Comparison of ENCODE assay signal across 9 mouse cellular contexts in the genomic region with DNA sequence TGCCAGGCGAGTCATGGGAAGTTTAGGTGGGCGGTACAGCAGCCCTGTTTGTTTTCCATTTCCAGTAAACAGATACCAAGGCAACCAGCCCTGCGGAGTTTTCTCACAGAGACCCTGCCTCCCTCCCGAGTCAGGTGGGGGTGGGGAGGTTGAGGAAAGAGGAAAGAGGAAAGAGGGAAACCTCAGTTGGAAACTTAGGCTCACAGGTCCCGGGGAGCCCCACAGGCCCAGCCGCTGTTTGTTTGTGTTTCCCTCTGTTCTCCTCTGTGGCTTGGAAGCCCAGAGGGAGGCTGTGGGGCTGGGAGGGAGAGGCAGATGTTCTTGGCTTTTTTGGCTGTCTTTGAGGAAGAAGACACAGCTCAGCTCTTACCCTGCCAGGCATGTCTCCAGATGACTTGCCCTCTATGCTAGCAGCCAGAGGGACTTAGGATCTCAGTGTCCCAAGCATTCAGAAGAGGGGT. TPM values are rescaled to one million over a fixed set of nuclear protein-coding genes. Genes with fewer than 3 reads are reported as not detected.
A peak's percentile ranks its signal among the peaks of the same experiment; 100 is the strongest.
DNase-seq lines count a peak whose midpoint lies in the region; ATAC-seq and TF ChIP-seq lines count a peak whose summit lies in the region.
"Had no signal": no experiment of that assay in that cellular context is flagged by ENCODE, and none has a peak within 500 bp of the region (broad histone marks: within the 10 kb centered on the region; RNA-seq: fewer than 3 reads in every experiment).

No protein-coding gene starts in this region.

- intact Hi-C loops in left cerebral cortex, adult 2 months (cut with DNase I) = no loop called here

- H3K9ac ChIP-seq in hindbrain, embryonic 16.5 days (ENCODE audit: low read depth, low read length) = no peak overlapping the region
- H3K9ac ChIP-seq in embryonic facial prominence, embryonic 14.5 days (ENCODE audit: low read depth, low read length) = 0 out of 2 replicates have a peak overlapping the region, but pooled peaks have one; percentile 25
- H3K9ac ChIP-seq: forebrain, embryonic 13.5 days had no signal

- H3K27ac ChIP-seq in hindbrain, embryonic 10.5 days = 0 out of 2 replicates have a peak overlapping the region, but pooled peaks have one; percentile 24
- H3K27ac ChIP-seq in hindbrain, embryonic 16.5 days (ENCODE audit: low read depth, low read length) = no peak overlapping the region
- 0 out of 2 replicates have a peak overlapping the region, but pooled peaks have one; percentile 28 for H3K27ac ChIP-seq in embryonic facial prominence, embryonic 14.5 days (replicated peaks; ENCODE audit: low read depth, low read length)
- H3K27ac ChIP-seq in left cerebral cortex, adult 2 months = no peak overlapping the region
- H3K27ac ChIP-seq: forebrain, embryonic 13.5 days had no signal

- no peak overlapping the region for H3K4me2 ChIP-seq in hindbrain, embryonic 16.5 days (ENCODE audit: low read length)
- no peak overlapping the region for H3K4me2 ChIP-seq in embryonic facial prominence, embryonic 14.5 days (ENCODE audit: low read depth, low read length)
- H3K4me2 ChIP-seq: forebrain, embryonic 13.5 days had no signal

- no peaks in the 10 kb centered on the region for H3K36me3 ChIP-seq in hindbrain, embryonic 10.5 days
- H3K36me3 ChIP-seq in hindbrain, embryonic 16.5 days (ENCODE audit: control insufficient read depth, insufficient read depth, low read length) = no peaks in the 10 kb centered on the region
- no peaks in the 10 kb centered on the region for H3K36me3 ChIP-seq in embryonic facial prominence, embryonic 14.5 days (ENCODE audit: control insufficient read depth, insufficient read depth, low read length)

- ATAC-seq in hindbrain, embryonic 16.5 days = no peak
- ATAC-seq in embryonic facial prominence, embryonic 14.5 days (ENCODE audit: low read depth) = no peak
- ATAC-seq: forebrain, embryonic 13.5 days had no signal

- no peak overlapping the region for H3K4me3 ChIP-seq in hindbrain, embryonic 10.5 days
- H3K4me3 ChIP-seq in hindbrain, embryonic 16.5 days (ENCODE audit: low read length) = no peak overlapping the region
- no peak overlapping the region for H3K4me3 ChIP-seq in embryonic facial prominence, embryonic 14.5 days (ENCODE audit: low read depth, low read length)
- no peak overlapping the region for H3K4me3 ChIP-seq in left cerebral cortex, adult 2 months
- H3K4me3 ChIP-seq: forebrain, embryonic 13.5 days had no signal

- 25% methylated on average over 6 of the region's 6 CpGs for WGBS in hindbrain, embryonic 10.5 days
- WGBS in hindbrain, embryonic 16.5 days = 24% methylated on average over 6 of the region's 6 CpGs
- 28% methylated on average over 6 of the region's 6 CpGs for WGBS in embryonic facial prominence, embryonic 14.5 days

- no peaks in the 10 kb centered on the region for H3K9me3 ChIP-seq in hindbrain, embryonic 10.5 days
- H3K9me3 ChIP-seq in hindbrain, embryonic 16.5 days (ENCODE audit: control insufficient read depth, low read length) = no peaks in the 10 kb centered on the region
- no peaks in the 10 kb centered on the region for H3K9me3 ChIP-seq in embryonic facial prominence, embryonic 14.5 days (ENCODE audit: control insufficient read depth, low read length)
- H3K9me3 ChIP-seq: forebrain, embryonic 13.5 days had no signal

- no peak for DNase-seq in hindbrain, embryonic 10.5 days (ENCODE audit: low spot score)
- peak; percentile 60 for DNase-seq in 3T3-L1 (ENCODE audit: low read depth, low spot score)
- DNase-seq in embryonic facial prominence, embryonic 14.5 days (ENCODE audit: low spot score) = peak; percentile 24
- peak; percentile 50 for DNase-seq in heart, postnatal 4 days
- DNase-seq in cerebellum, adult 9-11 months = no peak
- DNase-seq in left cerebral cortex, adult 2 months (ENCODE audit: extremely low spot score in 1 of 2, low spot score in 2 of 2) = no peak
- DNase-seq in layer of hippocampus, adult 8-10 months (ENCODE audit: low spot score in 2 of 2) = no peak

- TF ChIP-seq CTCF in left cerebral cortex, adult 2 months (IDR thresholded peaks at IDR 0.05) = no peak

- no peaks in the 10 kb centered on the region for H3K27me3 ChIP-seq in hindbrain, embryonic 10.5 days (ENCODE audit: insufficient read depth, poor library complexity, severe bottlenecking)
- no peaks in the 10 kb centered on the region for H3K27me3 ChIP-seq in hindbrain, embryonic 16.5 days (replicated peaks; ENCODE audit: control insufficient read depth, insufficient read depth, low read length)
- H3K27me3 ChIP-seq in embryonic facial prominence, embryonic 14.5 days (replicated peaks; ENCODE audit: control insufficient read depth, insufficient read depth, low read length) = no peaks in the 10 kb centered on the region
- H3K27me3 ChIP-seq: forebrain, embryonic 13.5 days had no signal

- H3K4me1 ChIP-seq in hindbrain, embryonic 10.5 days (replicated peaks) = peaks cover 34% of the 10 kb centered on the region
- peaks cover 16% of the 10 kb centered on the region for H3K4me1 ChIP-seq in hindbrain, embryonic 16.5 days (ENCODE audit: control insufficient read depth, insufficient read depth, low read depth, low read length)
- H3K4me1 ChIP-seq in embryonic facial prominence, embryonic 14.5 days (ENCODE audit: control insufficient read depth, insufficient read depth, low read length) = peaks cover 18% of the 10 kb centered on the region

RNA-seq across cellular contexts. Expression of gene Serpine1, which starts 2.2 kb away (rescaled TPM):
- polyA plus RNA-seq in hindbrain, embryonic 10.5 days (2016; fragmentation: Nextera tagmentation; extraction: Ambion mirVana) = not detected in 2 replicates
- polyA plus RNA-seq in hindbrain, embryonic 16.5 days (2015; fragmentation: Nextera tagmentation; extraction: Ambion mirVana) = 0.14 TPM in 1 of 2 replicates, not detected in the other
- 0.50 and 0.63 TPM in 2 replicates for polyA plus RNA-seq in embryonic facial prominence, embryonic 14.5 days (2014; fragmentation: Nextera tagmentation; extraction: Ambion mirVana)
- total RNA-seq in heart, postnatal 4 days (2021) = 10 to 100 TPM; 13.4 to 14.0 TPM
- 1 to 10 TPM in 1 of 2 experiments, under 1 TPM in 1; 0.91 to 1.1 TPM for total RNA-seq in left cerebral cortex, adult 2 months (2021)
- total RNA-seq in layer of hippocampus, adult 8-10 months (2022) = 1 to 10 TPM in 2 of 4 experiments, under 1 TPM in 2; 0.77 to 3.0 (median 1.8) TPM

RNA-seq across cellular contexts. Expression of gene Ap1s1, which starts 28.3 kb away (rescaled TPM):
- 200 and 232 TPM in 2 replicates for polyA plus RNA-seq in hindbrain, embryonic 10.5 days (2016; fragmentation: Nextera tagmentation; extraction: Ambion mirVana)
- polyA plus RNA-seq in hindbrain, embryonic 16.5 days (2015; fragmentation: Nextera tagmentation; extraction: Ambion mirVana) = 242 and 260 TPM in 2 replicates
- 136 and 151 TPM in 2 replicates for polyA plus RNA-seq in embryonic facial prominence, embryonic 14.5 days (2014; fragmentation: Nextera tagmentation; extraction: Ambion mirVana)
- 10 to 100 TPM; 70.9 to 82.3 TPM for total RNA-seq in heart, postnatal 4 days (2021)
- 100 to 1,000 TPM; 349 to 354 TPM for total RNA-seq in left cerebral cortex, adult 2 months (2021)
- 100 to 1,000 TPM; 309 to 341 (median 318) TPM for total RNA-seq in layer of hippocampus, adult 8-10 months (2022)

RNA-seq across cellular contexts. Expression of gene Trim56, which starts 41.8 kb away (rescaled TPM):
- 5.2 and 5.4 TPM in 2 replicates for polyA plus RNA-seq in hindbrain, embryonic 10.5 days (2016; fragmentation: Nextera tagmentation; extraction: Ambion mirVana)
- polyA plus RNA-seq in hindbrain, embryonic 16.5 days (2015; fragmentation: Nextera tagmentation; extraction: Ambion mirVana) = 1.8 and 2.3 TPM in 2 replicates
- 8.8 and 8.9 TPM in 2 replicates for polyA plus RNA-seq in embryonic facial prominence, embryonic 14.5 days (2014; fragmentation: Nextera tagmentation; extraction: Ambion mirVana)
- total RNA-seq in heart, postnatal 4 days (2021) = 10 to 100 TPM; 15.7 to 15.9 TPM
- 1 to 10 TPM; 4.3 to 5.7 TPM for total RNA-seq in left cerebral cortex, adult 2 months (2021)
- 10 to 100 TPM in 1 of 4 experiments, 1 to 10 TPM in 3; 6.1 to 11.0 (median 8.1) TPM for total RNA-seq in layer of hippocampus, adult 8-10 months (2022)

RNA-seq across cellular contexts. Expression of gene Vgf, which starts 48.0 kb away (rescaled TPM):
- 0.82 and 0.94 TPM in 2 replicates for polyA plus RNA-seq in hindbrain, embryonic 10.5 days (2016; fragmentation: Nextera tagmentation; extraction: Ambion mirVana)
- polyA plus RNA-seq in hindbrain, embryonic 16.5 days (2015; fragmentation: Nextera tagmentation; extraction: Ambion mirVana) = 14.1 and 17.0 TPM in 2 replicates
- 0.92 and 1.3 TPM in 2 replicates for polyA plus RNA-seq in embryonic facial prominence, embryonic 14.5 days (2014; fragmentation: Nextera tagmentation; extraction: Ambion mirVana)
- total RNA-seq in heart, postnatal 4 days (2021) = not detected
- 100 to 1,000 TPM; 433 to 446 TPM for total RNA-seq in left cerebral cortex, adult 2 months (2021)
- 100 to 1,000 TPM; 162 to 206 (median 186) TPM for total RNA-seq in layer of hippocampus, adult 8-10 months (2022)

Comparison
In these comparisons a context has a peak if more than half of its experiments do, and no peak if none do; other contexts are left out.
1. H3K27ac ChIP-seq: peak in hindbrain, embryonic 10.5 days (single experiment) and embryonic facial prominence, embryonic 14.5 days (single experiment); none in hindbrain, embryonic 16.5 days (single experiment) and left cerebral cortex, adult 2 months (single experiment).
2. DNase-seq: peak in 3T3-L1 (single experiment), embryonic facial prominence, embryonic 14.5 days (single experiment) and heart, postnatal 4 days (single experiment); none in hindbrain, embryonic 10.5 days (single experiment), cerebellum, adult 9-11 months (single experiment), left cerebral cortex, adult 2 months (0 of 2) and layer of hippocampus, adult 8-10 months (0 of 2).